Mouse (Mus musculus) heart, adult 9 months (tissue): ENCODE results near the gene Map4k5.

ENCODE experiments used
- DNase-seq, 2 experiments: peaks; one replicate each; pipeline ENCODE4 v3.0.0; 2022; ENCODE audit warnings: low spot score in 2 of 2

Map4k5 gene

DNA sequence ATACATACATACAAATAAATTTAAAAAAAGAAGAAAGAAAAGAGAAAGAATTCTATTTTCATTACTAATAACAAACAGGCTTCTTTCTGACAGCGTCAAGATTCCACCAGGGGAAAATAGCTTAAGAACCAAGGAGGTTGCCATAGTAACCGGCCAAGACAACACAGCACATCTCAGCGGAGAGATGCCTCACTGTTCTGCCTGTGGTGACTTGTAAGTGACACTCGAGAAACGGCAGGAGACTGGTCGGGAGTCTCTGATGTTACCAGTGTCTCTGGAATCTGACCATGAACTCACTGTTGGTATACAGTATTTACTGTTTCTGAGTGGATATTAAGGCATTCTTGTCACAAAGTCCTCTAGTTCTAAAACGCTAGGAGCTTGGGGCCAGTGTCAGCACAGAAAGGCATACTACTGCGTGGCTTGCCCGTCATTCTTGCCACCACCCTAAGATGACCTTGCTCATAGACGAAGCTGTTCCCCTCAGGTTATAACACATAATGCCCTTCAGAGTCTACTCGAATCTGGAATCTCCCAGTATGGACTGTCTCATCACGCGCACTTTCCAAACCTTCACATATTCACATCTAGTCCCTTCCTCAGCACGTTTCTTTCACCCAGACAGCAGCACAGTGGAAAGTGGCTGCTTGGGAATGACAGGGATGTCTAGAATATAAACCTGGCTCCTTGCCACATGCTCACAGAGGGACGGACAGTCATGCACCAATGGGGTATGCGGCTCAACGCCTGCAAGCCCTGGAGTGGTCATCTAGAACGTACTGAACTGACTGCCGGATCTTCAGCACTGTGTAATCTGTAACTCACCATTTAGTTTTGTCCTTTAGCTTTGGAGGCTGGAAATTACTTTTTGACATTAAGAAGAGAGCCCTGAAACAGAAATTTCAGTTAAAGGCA lies 49.2 kb downstream of the Map4k5 start:
- no peak for DNase-seq

DNA sequence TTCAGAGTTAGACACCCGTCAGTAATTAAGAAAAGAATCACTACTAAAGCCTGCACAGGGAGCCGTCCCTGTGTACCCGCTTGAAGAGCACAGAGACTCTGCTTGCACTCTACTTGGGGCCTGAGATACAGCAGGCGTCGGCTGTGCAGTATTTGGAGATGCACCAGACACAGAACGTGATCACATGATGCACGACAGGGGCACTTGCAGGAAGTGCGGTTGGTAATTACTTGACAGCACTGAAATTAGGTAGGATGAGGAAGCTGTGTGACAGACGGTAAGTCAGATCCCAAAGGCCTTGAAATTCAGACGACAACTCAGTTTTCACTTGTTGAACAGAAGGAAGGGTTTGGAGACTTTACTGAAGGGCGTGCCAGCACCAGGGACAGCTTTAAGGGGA lies 54.6 kb downstream of the Map4k5 start:
- no peak for DNase-seq

DNA sequence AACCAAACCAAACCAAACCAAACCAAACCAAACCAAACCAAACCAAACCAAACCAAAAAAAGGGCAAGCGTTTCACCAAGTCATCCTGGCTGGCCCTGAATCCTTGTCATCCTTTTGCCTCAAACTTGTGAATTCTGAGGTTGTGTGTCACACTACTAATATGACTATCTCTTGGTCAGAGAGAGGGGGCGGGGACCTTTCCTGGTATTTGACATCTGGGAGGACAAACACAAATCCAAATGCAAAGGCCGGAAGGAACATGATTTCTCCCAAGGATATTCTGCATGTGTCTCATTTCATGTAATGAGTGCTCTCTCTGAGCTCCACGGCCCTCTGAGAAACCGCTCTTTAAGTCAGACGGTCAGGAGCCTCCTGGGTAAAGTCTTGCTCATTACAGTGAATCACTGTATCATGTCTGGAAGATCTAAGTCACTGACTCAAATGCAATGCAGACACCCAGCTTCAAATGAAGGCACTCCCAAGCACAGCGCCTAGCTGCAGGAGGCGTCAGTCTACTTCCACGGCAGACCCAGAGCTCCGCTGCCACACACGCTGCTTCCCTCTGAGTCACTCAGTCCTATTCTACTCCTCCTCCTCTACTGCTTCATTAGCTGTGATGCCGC lies 58.9 kb downstream of the Map4k5 start:
- no peak for DNase-seq

DNA sequence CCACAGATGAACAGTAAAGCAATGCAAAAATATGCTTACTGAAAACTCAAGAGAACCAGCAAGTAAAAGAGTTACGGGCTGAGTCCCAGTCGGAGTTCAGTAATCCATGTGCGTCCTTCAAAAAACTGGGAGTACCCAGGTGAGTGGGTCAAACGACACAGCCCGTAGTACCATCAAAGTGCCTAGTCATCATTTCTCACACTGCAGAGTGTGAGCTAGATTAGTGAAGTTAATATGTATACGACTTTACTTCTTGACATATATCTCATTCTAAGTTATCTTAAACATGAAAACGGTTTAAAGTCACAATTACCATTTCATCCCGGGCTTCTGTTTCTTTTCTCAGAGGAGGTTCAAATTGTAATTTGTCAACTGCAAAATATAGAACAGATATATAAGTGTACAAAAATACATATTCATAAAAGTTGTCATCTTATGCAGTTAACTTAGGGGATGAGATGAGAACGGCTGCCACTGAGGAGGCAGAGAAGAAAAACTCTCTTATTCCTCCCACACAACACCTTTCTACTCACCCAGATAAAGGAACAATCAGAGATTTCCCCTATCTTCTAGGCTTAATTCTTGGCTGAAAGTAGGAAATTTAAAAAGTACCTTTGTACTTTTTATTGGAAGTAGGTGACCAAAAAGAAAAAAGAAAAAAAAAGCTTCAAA lies 61.6 kb downstream of the Map4k5 start:
- no peak for DNase-seq

DNA sequence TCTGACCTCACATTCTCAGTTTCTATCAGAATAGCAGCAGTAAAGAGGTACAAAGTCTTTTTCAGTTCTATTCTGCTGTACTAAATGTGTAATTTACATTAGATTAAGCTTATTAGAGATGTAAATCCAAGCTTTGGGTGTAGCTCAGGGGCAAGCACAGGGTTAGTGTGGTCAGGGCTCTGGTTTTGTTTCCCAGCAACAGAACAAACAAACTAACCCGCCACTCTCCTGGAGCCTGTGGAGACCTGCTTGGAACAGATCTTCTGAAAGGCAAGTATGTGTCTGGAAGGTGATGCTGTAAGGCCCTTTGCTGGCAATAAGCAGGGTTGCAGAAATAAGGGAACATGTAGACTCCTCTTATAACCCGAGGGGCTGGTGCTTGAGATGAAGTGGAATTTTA lies 64.8 kb downstream of the Map4k5 start:
- no peak for DNase-seq

DNA sequence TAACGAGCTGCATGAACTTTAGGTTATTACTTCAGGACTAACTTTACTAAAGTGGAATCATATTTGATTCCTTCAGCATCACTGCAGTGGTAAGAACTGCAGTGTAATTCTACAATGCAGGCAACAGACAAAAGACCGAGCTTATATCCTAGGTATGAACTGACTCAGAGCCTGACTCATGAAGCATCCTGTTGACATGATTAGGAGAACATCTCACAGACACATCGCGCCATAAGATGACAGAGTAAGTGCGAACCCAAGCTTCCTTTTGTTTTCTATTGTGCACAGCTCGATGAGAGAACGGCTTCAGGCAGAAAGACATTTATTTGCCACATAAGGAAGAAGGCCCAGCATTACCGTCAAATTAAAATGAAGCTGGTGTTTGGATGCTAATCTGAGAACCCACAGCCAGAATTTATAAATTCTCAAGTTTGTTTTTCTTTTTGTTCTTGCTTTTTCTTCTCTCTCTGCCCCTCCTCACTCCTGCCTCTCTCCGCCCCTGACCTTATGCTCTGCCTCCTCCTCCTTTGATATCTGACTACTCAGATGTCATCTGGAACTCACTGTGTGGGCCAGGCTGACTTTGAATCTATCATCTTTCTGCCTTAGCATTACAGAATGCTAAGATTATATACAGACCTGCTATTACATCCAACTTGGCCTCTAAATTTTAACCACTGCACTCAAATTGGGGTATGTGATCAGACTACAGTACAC lies 68.0 kb downstream of the Map4k5 start:
- no peak for DNase-seq

DNA sequence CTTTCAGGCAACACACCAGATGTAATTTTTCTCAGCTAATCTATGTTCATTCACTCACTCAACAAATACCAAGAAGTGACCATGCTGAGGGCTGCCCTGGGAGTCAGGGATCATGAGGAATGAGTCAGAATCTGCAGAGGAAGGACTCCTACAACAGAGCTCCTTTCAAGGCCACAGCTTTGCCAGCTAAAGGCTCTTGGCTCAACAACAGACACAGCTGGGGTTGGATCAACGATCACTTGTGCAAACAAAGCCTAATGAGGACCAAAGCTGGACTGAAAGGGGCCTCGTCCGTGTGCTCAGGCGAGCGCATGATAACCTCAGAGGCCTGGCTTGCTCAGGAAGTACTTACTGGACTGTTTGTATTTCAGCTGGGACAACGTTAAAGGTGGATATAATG lies 78.7 kb downstream of the Map4k5 start:
- peak; percentile 54 to 57 for DNase-seq

DNA sequence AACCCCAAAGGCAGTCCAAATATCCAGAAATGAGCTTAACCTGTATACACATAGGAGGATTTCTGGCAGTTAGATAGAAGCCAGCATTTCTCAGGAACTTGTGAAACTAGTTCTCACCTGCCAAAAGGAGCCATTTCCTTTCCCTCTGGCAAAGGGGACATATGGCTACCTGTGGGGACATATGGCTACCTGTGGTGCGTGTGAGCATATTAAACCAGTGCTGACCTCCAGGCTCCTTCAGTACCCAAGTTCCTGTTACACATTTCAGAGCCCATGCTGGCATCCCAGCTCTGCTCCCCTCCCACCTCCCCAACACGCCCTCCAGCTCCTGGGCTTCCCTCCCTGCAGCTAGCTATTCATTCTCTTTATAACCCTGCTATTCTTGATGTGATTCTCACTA lies 79.4 kb downstream of the Map4k5 start:
- DNase-seq, result no peak

DNA sequence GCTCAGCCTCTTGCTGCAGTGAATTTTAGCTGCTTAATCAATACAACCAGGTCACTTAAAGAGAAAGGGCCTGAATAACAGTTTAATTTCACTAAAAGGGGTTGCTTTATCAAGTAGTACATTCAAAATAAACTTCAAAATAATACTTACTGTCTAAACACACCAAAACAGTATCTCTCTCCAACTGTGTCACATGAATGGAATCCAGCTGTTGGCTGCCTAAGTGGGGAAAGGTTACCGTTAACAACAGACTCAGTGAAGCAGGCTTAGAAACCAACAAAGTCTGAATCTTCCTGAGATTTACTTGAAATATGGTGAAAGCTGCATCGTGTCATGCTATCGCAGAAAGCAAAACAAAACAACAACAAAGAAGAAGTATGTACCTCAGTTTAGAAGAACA lies 80.0 kb downstream of the Map4k5 start:
- DNase-seq, result no peak

DNA sequence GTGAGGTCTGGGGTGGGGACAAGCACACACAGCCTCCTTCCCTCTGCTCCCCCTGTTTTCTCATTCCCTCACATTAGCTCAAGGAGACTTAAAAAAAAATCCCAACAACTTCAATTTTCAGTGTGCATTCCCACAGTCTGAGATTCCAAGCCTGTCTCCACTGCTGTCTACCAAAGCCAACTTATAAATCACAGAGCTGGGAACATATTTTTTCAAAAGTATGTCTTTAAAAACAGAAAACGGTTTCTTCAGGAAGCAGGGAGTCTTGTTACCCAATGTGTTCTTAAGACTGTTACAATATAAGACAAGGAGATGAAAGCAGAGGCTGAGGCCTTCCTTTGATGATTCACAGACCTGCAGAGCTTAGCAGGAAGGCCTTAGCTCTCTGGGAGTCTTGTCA lies 81.0 kb downstream of the Map4k5 start:
- DNase-seq, result no peak

DNA sequence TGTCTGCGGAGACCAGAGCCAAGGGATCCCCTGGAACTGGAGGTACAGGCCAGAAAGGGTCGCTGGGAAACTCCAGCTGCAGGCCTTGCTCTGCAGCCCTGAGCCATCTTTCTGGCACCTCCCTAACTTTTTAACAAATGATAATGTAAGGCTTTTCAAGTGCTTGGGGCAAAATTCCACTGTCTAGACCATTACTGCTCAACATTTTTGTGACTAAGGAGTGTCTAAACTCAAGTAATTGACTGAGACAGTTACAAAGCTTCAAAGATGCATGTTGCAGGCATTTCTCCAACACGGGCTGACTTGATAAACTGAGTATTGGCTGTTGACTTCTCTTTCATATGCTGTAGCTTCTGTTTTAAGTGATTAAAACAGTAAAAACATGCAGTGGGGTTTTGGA lies 83.6 kb downstream of the Map4k5 start:
- no peak for DNase-seq

DNA sequence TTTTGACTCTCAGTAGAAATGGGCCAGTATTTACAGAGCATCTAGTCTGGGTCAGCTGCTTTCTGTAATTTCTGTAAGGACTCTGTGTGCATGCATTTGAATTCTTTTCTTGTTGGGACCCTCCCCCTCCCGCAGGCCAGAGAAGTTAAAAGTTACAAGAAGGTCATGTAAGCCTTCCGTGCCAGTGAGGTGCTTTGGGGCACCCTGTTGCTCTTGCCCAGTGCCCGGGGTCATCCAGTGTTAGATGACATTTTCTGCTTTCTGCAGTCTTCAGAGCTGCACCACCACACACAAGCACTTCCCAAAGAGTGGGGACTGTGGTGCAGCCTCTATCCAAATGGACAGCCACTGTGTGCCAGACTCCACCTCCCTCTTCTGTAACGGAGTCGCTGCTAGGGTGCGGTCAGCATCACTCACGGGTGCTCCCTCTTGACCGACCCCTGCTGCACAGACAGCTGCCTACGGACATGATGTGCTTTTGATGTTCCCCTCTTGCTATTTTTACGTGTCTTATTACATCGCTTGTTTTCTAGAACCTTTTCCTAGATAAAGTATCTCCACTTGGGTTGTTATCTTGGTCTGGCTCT lies 85.5 kb downstream of the Map4k5 start:
- DNase-seq, result no peak

DNA sequence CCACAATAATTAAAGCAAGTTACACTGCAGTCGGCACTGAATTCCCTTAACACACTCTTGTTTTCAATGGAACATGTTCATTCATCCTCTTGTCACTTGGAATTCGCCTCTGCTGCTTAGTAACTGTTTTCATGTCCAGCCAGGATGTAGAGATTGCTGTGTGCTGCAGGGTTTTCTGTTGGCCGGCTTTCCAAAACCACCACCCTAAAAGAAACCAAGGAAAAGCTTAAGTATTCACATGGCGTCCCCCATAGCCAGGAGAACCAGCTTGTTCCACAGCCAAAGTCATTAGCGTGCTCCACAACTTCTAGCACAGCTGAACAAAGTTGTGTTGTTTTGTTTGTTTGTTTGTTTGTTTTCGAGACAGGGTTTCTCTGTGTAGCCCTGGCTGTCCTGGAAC lies 87.9 kb downstream of the Map4k5 start:
- no peak for DNase-seq

DNA sequence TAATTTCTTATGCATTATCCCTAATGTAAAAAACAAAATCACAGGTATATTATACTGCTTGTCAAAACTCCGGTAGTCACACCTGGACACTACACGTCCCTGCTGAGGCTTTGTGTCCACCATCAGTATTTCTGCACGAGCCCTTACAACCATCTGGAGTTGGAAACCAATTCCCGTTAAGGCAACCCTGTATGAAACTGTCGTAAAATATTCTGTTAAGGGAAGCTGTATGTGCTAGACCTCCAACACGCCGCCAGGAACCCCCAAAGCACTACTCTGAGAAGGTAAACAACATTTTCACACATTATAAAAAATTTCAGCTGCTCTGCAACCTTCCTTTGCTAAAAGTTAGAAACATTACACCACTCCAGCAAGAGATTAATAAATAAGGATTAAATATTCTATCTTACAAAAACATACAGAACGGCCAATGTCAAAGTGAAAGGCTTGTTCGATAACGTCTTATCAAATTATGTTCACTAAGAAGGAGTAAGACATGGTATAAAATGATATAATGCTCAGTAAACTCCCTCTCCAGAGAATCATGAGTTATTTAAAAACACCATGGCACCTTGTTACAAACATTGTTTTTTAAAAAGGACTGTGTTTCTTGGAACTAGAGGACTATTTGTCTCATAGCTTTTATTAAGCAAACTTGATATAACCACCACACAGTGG lies 88.5 kb downstream of the Map4k5 start:
- no peak for DNase-seq

DNA sequence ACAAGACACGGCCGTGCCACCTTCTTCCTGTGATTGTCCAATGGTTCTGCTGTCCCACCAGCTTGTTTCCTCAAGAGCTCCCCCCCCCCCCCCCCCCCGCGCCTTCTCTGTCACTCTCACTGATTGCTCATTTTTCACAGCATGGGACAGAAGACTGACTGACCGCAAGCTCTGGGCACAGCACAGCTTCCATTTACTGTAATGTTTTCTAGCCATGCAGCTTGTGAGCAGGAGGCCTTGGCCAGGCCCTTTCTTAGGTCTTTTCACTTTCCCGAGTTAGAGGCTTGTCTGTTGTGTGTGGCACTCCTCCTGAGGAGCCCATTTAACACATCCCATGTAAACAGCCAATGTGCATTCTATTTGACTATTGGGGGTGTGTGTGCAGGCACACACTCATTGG lies 89.8 kb downstream of the Map4k5 start:
- DNase-seq, result no peak

DNA sequence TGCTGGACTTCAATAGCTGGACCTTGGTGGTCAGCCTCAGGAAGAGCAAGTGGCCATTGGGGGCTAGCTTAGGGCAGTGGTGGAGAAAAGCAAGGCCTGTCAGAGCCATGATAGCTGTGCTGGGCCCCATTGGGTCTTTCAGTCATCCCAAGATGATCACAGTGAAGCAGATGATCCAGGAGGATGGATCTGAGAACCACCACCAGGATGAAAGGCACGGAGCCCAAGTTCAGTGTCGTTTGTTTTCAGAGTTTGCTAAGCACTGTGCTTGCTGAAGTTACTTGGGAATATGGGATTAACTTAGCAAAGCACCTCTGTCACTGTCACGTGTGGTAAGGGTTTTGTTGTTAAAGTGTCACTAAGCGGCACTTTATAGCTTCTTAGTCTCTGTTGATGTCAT lies 92.4 kb downstream of the Map4k5 start:
- DNase-seq, result no peak

DNA sequence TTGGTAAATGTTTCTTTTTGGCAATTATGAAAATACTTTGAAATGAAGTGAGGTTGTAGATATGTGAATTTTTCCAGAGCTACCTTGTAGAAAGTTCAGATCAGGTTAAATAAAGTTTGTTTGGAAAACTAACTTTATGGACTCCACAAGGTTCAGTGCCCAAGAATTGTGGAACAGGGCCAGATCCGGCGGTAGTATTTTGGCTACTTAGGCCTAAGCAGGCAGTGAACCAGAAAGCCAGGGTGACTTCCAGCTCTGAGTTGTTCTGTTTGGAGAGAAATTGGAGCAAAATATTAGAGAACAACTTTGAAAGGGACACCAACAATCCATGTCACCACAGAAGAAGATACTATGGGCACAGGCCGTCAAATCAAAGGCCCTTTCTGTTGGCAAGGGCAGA lies 96.7 kb downstream of the Map4k5 start:
- no peak for DNase-seq

DNA sequence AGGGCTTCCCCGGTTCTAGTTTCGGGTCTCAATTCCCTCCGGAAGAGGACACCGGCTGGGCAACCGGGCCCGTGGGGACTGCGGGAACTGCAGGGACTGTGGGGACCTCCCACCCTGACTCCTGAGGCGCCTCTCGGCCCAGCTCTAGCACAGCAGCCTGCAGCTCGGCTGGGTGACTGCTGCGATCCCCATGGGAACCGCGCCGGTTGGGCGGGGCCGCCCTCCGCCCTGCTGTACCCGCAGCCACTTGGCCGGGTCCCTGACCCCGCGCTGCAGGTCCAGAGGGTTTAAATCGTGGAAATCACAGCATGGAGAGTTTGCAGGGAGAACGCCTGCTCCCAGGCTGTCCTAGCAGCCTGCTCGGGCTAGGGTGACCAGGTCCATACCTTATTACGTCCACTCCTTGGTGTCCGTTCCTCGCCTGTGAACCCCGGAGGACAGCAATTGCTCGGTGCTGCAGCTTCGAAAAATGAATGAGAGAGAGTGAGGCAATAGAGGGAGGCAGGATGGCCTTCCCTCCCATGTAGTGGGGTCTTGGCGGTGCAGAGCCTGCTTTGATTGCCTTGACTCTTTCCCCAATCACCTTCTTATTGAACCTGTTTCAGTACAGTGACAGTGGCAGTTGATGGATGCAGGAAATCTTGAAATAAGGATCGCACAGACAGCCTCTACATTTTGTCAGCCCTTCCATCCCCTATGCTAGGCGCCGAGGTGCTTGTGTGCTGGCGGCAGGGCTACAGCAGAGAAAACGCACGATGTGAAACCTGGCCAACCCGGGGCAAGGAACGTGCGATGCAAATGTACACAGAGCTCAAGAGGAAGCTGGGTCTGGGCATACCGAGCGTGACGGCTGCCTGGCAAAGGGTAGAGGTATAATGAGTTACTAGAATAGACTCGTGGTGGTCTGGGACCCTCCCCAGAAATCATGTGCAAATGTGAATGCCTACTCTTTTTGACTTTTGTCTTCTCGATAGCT lies 102.2 kb downstream of the Map4k5 start, which contains the start of gene Cdkl1:
TSS of gene Cdkl1 (minus strand) at position 738 of the 976 bp plus-strand sequence.
- peak; percentile 44 to 46 for DNase-seq

DNA sequence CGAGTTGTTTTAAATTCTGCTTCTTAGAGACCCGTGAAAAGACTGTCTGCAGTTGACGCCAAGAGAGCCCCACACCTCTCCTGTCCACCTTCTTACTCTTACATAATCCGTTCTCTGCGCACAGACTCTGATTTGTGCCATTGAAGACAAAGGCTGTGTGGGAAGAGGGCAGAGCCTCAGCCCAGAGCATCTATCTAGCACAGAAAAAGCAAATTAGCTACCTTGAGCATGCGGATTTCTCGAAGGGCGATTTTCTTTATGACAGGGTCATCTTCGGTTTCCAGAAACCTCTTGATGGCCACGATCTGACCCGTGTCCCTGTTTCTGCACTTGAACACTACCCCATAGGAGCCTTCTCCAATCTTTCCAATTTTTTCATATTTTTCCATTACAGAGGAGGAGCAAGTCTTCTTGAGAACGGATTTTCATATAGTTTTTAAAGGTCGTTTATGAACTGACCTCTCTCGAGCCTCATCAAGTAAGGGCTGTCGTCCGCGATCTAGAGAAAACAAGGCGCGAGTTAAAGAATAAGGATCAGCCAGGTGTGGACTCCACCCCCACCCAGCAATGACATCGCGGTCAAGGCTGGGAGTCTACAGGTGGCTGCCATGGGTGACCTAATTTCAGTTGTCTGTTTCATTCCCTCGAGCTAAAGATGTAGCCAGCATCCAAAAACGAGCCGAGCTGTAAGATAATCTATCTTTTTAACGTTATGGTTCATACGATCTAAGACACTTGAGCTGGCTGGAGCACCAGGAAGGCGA lies 103.1 kb downstream of the Map4k5 start:
- no peak for DNase-seq
